Mouse (Mus musculus) MEL (cell line): Measurements from ENCODE around the gene Ern1. TPM values are rescaled to one million over a fixed set of nuclear protein-coding genes. Genes with fewer than 3 reads are reported as not detected.
A peak's percentile ranks its signal among the peaks of the same experiment; 100 is the strongest.

ENCODE experiments used
- DNase-seq: peaks from one replicate; pipeline ENCODE4 v3.0.0; 2011; ENCODE audit warnings: low read depth, low spot score
- H3K27ac ChIP-seq: 2 replicates; pipeline ENCODE4 v1.5.1; 2012; ENCODE audit warnings: low read depth, mild to moderate bottlenecking, control low read depth, low read length, moderate library complexity; ENCODE audit not compliant: control insufficient read depth
- H3K27me3 ChIP-seq, 2 experiments: fragments of 150-350 bp in 1 of 2; sonication (generic) in 1 of 2; 2 replicates each; pipeline ENCODE4 v1.6.1; 2012; ENCODE audit warnings: low read length in 2 of 2, mild to moderate bottlenecking in 2 of 2, improper control_type of control experiment in 1 of 2, moderate library complexity in 1 of 2; ENCODE audit not compliant: insufficient read depth in 2 of 2, control insufficient read depth in 1 of 2
- H3K36me3 ChIP-seq, 2 experiments: 2 replicates each; pipeline ENCODE4 v1.6.1; 2012 to 2014; ENCODE audit warnings: low read length in 2 of 2, improper control_type of control experiment in 1 of 2, inconsistent platforms in 1 of 2, mild to moderate bottlenecking in 1 of 2; ENCODE audit not compliant: insufficient read depth in 2 of 2, control insufficient read depth in 1 of 2
- H3K4me1 ChIP-seq, 2 experiments: fragments of 150-350 bp in 1 of 2; sonication (generic) in 1 of 2; 2 replicates each; pipeline ENCODE4 v1.6.1; 2012; ENCODE audit warnings: low read length in 2 of 2, improper control_type of control experiment in 1 of 2, mild to moderate bottlenecking in 1 of 2; ENCODE audit not compliant: insufficient read depth in 2 of 2, control insufficient read depth in 1 of 2
- H3K4me3 ChIP-seq, 2 experiments: fragments of 150-350 bp in 1 of 2; sonication (generic) in 1 of 2; 2 replicates each; pipeline ENCODE4 v1.5.1; 2012; ENCODE audit warnings: low read depth in 2 of 2, low read length in 2 of 2, mild to moderate bottlenecking in 2 of 2, moderate library complexity in 2 of 2, control low read depth in 1 of 2, improper control_type of control experiment in 1 of 2; ENCODE audit not compliant: control insufficient read depth in 1 of 2, insufficient read depth in 1 of 2
- H3K79me2 ChIP-seq: 2 replicates; pipeline ENCODE4 v1.6.1; 2012; ENCODE audit warnings: mild to moderate bottlenecking, low read length, moderate library complexity; ENCODE audit not compliant: control insufficient read depth, poor library complexity, insufficient read depth
- H3K9ac ChIP-seq: 2 replicates; pipeline ENCODE4 v1.6.1; 2012; ENCODE audit warnings: low read depth, mild to moderate bottlenecking, control low read depth, low read length, moderate library complexity; ENCODE audit not compliant: control insufficient read depth, poor library complexity, severe bottlenecking
- H3K9me3 ChIP-seq: fragments of 150-350 bp; sonication (generic); replicated peaks from 2 replicates; pipeline ENCODE4 v1.6.1; 2012; ENCODE audit warnings: mild to moderate bottlenecking, low read length, improper control_type of control experiment, moderate library complexity; ENCODE audit not compliant: insufficient read depth
- CHD1 ChIP-seq: IDR thresholded peaks from 2 replicates; pipeline ENCODE4 v1.6.1; 2012; ENCODE audit warnings: low read depth, mild to moderate bottlenecking, inconsistent platforms, low read length, improper control_type of control experiment
- CHD2 ChIP-seq: IDR thresholded peaks from 2 replicates; pipeline ENCODE4 v1.6.1; 2011; ENCODE audit warnings: low read length, improper control_type of control experiment
- CTCF ChIP-seq, 3 experiments: IDR thresholded peaks in 2 of 3; conservative IDR thresholded peaks in 1 of 3; 2 replicates each; pipeline ENCODE4 v1.5.1; 2011 to 2012; ENCODE audit warnings: low read length in 3 of 3, low read depth in 2 of 3, mild to moderate bottlenecking in 2 of 3, improper control_type of control experiment in 1 of 3, inconsistent platforms in 1 of 3, mixed read lengths in 1 of 3, moderate library complexity in 1 of 3; ENCODE audit not compliant: control insufficient read depth in 1 of 3, insufficient read depth in 1 of 3, poor library complexity in 1 of 3, severe bottlenecking in 1 of 3
- EP300 ChIP-seq, 2 experiments: IDR thresholded peaks; 2 replicates each; pipeline ENCODE4 v1.6.1; 2011; ENCODE audit warnings: improper control_type of control experiment in 2 of 2, low read length in 2 of 2, low read depth in 1 of 2, mild to moderate bottlenecking in 1 of 2
- GATA1 ChIP-seq: IDR thresholded peaks from 2 replicates; pipeline ENCODE4 v1.6.1; 2011; ENCODE audit warnings: low read depth, low read length, improper control_type of control experiment
- HCFC1 ChIP-seq: IDR thresholded peaks from 2 replicates; pipeline ENCODE4 v1.6.1; 2012; ENCODE audit warnings: low read depth, mild to moderate bottlenecking, inconsistent platforms, low read length, improper control_type of control experiment, moderate library complexity
- JUND ChIP-seq: IDR thresholded peaks from 2 replicates; pipeline ENCODE4 v1.6.1; 2011; ENCODE audit warnings: low read depth, mild to moderate bottlenecking, improper control_type of control experiment, low read length
- KAT2A ChIP-seq: conservative IDR thresholded peaks from 2 replicates; pipeline ENCODE4 v1.6.1; 2012; ENCODE audit warnings: low read depth, low read length, improper control_type of control experiment, inconsistent platforms
- NELFE ChIP-seq: IDR thresholded peaks from 2 replicates; pipeline ENCODE4 v1.6.1; 2011; ENCODE audit warnings: low read depth, low read length, improper control_type of control experiment
- NRF1 ChIP-seq: IDR thresholded peaks from 2 replicates; pipeline ENCODE4 v1.6.1; 2014; ENCODE audit warnings: low read depth, mild to moderate bottlenecking, inconsistent platforms, low read length, improper control_type of control experiment, moderate library complexity; ENCODE audit not compliant: poor library complexity, insufficient read depth, severe bottlenecking
- RAD21 ChIP-seq: IDR thresholded peaks from 2 replicates; pipeline ENCODE4 v1.6.1; 2011; ENCODE audit warnings: mild to moderate bottlenecking, low read depth, low read length, improper control_type of control experiment
- RCOR1 ChIP-seq: IDR thresholded peaks from 2 replicates; pipeline ENCODE4 v1.6.1; 2012; ENCODE audit warnings: low read depth, mild to moderate bottlenecking, inconsistent platforms, low read length, improper control_type of control experiment
- SIN3A ChIP-seq: IDR thresholded peaks from 2 replicates; pipeline ENCODE4 v1.6.1; 2012; ENCODE audit warnings: low read length, improper control_type of control experiment, inconsistent platforms
- SMC3 ChIP-seq: IDR thresholded peaks from 2 replicates; pipeline ENCODE4 v1.6.1; 2011; ENCODE audit warnings: low read depth, low read length, improper control_type of control experiment
- TAL1 ChIP-seq: IDR thresholded peaks from 2 replicates; pipeline ENCODE4 v1.6.1; 2012; ENCODE audit warnings: mild to moderate bottlenecking, inconsistent platforms, low read length, moderate library complexity, mixed read lengths
- TCF12 ChIP-seq: IDR thresholded peaks from 2 replicates; pipeline ENCODE4 v1.6.1; 2014; ENCODE audit warnings: low read depth, mild to moderate bottlenecking, inconsistent platforms, low read length, improper control_type of control experiment, moderate library complexity
- ZC3H11A ChIP-seq: IDR thresholded peaks from 2 replicates; pipeline ENCODE4 v1.6.1; 2012; ENCODE audit warnings: low read depth, mild to moderate bottlenecking, inconsistent platforms, low read length, improper control_type of control experiment
- polyA plus RNA-seq, 2 experiments: library from polyadenylated mRNA; stranded (reverse) in 1 of 2; unstranded in 1 of 2; fragments of >175 nt in 1 of 2; fragments of >200 nt in 1 of 2; gene quantifications; 2 replicates each; pipeline versions ENCODE4 v1.2.1 to v1.2.4; 2012; ENCODE audit warnings: low replicate concordance in 2 of 2, low read depth in 1 of 2; ENCODE audit not compliant: insufficient read length in 2 of 2, insufficient read depth in 1 of 2, missing spikeins in 1 of 2
- total RNA-seq: library from RNA; depleted of rRNA; stranded (reverse); fragments of 300-350 nt; gene quantifications from 2 replicates; pipeline ENCODE4 v1.2.3, GENCODE M21; 2012

Gene Ern1
- total and polyA plus RNA-seq, 3 experiments = 4.3 to 5.7 TPM; not detected in 1

- no peaks in the 10 kb centered on the region for H3K79me2 ChIP-seq
- no peak overlapping the region for H3K27ac ChIP-seq
- H3K27me3 ChIP-seq = peaks cover 3 to 4% of the 10 kb centered on the region in 2 experiments; a peak in 2 of 4 replicates
- no peak overlapping the region for H3K9ac ChIP-seq
- TF ChIP-seq SMC3 (peak; percentile 86), TCF12 (peak; percentile 52; the same call in 1 of the 2 replicates), ZC3H11A (peak; percentile 72), JUND (no peak), SIN3A (0 out of 2 replicates have a peak, but pooled peaks have one; percentile 30), HCFC1 (no peak), CTCF (IDR thresholded peaks at IDR 0.05 in 2 of 3, conservative IDR thresholded peaks at IDR 0.05 in 1 of 3; ENCODE audit: control insufficient read depth in 1 of 3, insufficient read depth in 1 of 3, low read depth in 2 of 3, low read length in 3 of 3, poor library complexity in 1 of 3, severe bottlenecking in 1 of 3) (peak; percentile 97 to 98 (median 97)), RAD21 (peak; percentile 86)
- TF ChIP-seq, all 39 proteins: peak for 6
- H3K9me3 ChIP-seq = no peaks in the 10 kb centered on the region
- H3K36me3 ChIP-seq = 0 out of 4 replicates have a peak, but pooled peaks cover 0 to 2% of the 10 kb centered on the region in 2 experiments
- peak; percentile 88 for DNase-seq
- H3K4me1 ChIP-seq = no peaks in the 10 kb centered on the region
- H3K4me3 ChIP-seq = no peak overlapping the region
These were observed 121.3 kb downstream of the Ern1 start for GRCm38 (mm10) chr11:106366316-106366715.

GRCm38 (mm10) chr11:106365366-106365765 is 122.3 kb downstream of the Ern1 start, which contains the start of gene Prr29:
Prr29 (plus strand) TSS chr11:106365472.
- H3K27me3 ChIP-seq = peaks cover 3 to 6% of the 10 kb centered on the region in 2 experiments; a peak in 3 of 4 replicates
- no peak within 1 kb of the TSS for H3K27ac ChIP-seq
- 0 out of 4 replicates have a peak, but pooled peaks cover 0 to 2% of the 10 kb centered on the region in 2 experiments for H3K36me3 ChIP-seq
- no peaks in the 10 kb centered on the region for H3K79me2 ChIP-seq
- H3K9ac ChIP-seq = no peak within 1 kb of the TSS
- no peak for TF ChIP-seq GATA1
- no peak for TF ChIP-seq TAL1
- no peak for TF ChIP-seq NELFE
- no peak for TF ChIP-seq CHD2
- no peak for TF ChIP-seq RAD21
- no peak for TF ChIP-seq CHD1
- TF ChIP-seq EP300 (IDR thresholded peaks at IDR 0.05; ENCODE audit: low read depth in 1 of 2, low read length in 2 of 2) = no peak
- no peak for TF ChIP-seq NRF1
- TF ChIP-seq KAT2A = no peak
- no peak for TF ChIP-seq RCOR1
- no peak for TF ChIP-seq CTCF (IDR thresholded peaks at IDR 0.05 in 2 of 3, conservative IDR thresholded peaks at IDR 0.05 in 1 of 3; ENCODE audit: control insufficient read depth in 1 of 3, insufficient read depth in 1 of 3, low read depth in 2 of 3, low read length in 3 of 3, poor library complexity in 1 of 3, severe bottlenecking in 1 of 3)
- no peak within 1 kb of the TSS for H3K4me3 ChIP-seq
- no peak for DNase-seq
- no peaks in the 10 kb centered on the region for H3K4me1 ChIP-seq
- H3K9me3 ChIP-seq = no peaks in the 10 kb centered on the region
